Mouse (Mus musculus) brain, embryonic 18.5 days (tissue): ENCODE results near the gene Nmu.

ENCODE experiments used
- DNase-seq: peaks from one replicate; pipeline ENCODE4 v3.0.0-alpha.2; 2012; ENCODE audit warnings: low read depth, low spot score

Gene Nmu

DNA sequence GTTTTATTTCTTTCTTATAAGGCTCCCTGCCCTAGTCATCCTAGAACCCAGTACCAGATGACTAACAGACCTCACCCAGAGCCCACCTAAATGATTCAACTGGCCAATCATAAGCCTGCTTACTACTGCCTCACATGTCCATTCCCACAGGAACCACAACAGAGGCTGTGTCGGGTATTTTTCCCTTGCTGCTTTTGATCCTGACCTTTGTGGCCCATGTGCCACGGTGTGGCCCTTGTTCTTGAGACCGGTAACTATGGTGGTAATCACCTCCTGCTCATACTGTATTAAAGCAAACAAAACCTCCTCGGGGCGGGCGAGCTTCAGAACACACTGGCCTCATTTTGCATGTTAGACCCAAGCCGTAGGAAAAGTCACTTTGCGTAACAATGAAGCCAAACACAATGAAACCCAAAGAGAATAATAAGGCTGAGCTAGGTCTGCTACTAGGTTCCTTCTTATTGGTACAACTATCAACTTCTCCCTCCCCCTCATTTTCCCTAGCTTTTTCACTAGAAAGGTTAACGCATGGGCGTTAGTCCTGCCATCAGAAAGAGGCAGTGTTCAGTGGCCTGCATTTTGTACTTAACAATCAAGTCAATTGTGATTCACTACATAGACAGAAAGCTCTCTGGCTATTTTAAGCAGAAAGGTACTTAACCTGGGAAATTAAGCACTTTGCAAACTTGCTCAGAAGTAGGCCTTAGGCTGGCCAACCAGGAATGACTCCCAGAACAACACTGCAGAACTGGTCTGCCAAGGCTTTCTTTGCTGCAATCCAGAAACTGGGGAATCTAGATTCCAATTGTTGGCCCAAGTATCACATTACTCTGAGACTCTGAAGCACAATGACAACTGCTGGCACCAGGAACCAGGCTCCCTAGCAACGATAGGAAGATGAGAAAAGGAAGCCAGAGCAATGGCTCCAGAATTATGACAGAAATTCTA is 42.1 kb downstream of the Nmu start:
- no peak for DNase-seq

DNA sequence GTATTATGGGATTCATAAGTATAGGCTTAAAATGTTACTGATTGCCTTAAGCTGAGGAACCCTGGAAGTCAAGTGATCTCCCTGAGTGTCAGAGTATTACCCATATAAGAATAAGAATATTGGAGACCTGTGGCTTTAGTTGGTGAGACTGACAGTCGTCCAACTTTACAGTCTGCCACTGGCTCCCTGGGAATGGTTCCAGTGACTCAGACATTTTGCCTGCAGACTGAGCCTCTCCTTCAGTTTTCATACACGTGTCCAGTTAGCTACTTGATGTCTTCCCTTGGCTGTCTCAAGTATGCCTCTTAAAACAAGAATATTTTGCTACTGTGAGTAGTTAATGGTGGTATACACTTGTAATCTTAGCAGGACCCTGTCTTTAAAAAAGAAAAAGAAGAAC is 55.4 kb downstream of the Nmu start:
- DNase-seq = no peak

DNA sequence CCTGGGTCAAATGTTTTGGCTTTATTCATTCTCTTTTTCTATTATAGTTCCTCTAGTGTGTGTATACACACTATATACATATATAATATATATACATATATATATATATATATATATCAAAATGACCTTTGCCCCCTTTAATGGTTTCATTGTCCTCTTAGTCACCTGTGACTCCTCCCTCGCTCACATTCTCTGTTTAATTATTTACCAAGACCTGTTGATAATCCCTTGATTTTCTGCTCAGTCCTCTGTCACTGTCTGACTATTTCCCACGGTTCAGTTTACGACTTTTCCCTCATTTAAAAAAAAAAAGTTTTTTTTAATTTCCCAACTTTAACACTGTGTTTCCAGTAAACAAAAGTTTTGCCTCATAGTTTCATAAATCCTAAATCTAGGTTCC is 57.3 kb downstream of the Nmu start:
- no peak for DNase-seq

DNA sequence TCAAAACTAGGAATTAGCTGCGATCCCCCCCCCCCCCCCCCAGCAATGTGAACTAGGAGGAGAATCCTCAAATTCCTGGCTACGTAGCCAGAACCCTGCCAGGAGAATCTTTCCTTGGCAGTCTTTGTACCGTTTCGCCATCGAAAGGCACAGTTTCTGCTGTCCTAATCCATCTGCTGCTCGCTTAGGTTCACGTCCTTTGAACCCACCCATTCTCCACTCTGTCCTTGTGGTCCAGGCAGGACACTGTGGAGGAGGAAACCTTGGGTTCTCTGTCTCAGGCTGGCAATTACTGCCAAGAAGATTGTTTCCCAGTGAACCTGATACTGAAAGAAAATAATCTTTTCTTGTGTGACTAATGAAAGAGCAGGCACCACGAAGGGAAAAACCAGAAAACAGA is 58.0 kb downstream of the Nmu start:
- DNase-seq = no peak

DNA sequence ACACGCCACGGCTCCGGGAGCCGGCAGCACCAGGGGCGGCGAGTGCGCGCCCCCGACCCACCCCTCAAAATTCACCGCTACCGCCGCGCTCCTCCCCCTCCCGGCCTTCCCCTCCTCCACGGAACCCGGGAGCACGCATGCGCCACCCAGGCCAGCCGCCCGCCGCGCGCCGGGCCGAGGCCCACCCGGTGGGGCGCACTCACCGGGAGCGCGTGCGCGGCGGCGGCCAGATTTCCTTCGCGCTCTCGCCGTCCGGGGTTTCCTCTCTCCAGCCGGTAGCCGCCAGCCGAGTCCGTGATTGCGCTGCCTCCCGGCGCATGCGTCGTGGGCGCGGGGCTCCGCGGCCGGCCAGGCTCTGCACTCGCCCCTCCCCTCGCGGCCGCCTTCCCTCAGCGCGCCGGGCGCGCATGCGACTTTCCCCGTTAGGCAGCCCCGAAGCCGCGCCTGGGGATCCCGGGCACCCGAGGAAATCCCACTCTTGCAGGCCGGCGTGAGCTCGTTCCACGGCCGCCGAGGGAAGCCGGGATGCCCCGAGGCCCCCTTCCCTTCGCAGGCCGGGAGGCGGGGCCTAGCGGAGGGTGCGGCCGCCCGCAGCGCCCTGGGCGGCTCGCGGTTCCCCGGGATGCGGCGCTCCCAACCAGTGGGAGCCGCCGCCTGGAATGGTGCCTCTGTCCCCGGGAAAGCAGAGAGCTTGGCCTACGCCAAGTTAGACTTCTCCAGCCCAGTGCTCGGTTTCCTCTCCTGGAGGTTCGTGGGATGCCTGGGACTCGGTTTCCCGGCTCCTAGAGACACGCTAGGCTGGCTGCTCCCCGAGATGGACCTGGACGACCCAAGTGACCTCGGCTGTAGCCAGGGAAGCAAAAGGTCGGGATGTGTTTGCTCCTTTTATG is 58.9 kb downstream of the Nmu start, which contains the start of gene Clock:
Clock (minus strand) TSS at position 341 of the 890 bp plus-strand sequence.
- peak; percentile 79 for DNase-seq

DNA sequence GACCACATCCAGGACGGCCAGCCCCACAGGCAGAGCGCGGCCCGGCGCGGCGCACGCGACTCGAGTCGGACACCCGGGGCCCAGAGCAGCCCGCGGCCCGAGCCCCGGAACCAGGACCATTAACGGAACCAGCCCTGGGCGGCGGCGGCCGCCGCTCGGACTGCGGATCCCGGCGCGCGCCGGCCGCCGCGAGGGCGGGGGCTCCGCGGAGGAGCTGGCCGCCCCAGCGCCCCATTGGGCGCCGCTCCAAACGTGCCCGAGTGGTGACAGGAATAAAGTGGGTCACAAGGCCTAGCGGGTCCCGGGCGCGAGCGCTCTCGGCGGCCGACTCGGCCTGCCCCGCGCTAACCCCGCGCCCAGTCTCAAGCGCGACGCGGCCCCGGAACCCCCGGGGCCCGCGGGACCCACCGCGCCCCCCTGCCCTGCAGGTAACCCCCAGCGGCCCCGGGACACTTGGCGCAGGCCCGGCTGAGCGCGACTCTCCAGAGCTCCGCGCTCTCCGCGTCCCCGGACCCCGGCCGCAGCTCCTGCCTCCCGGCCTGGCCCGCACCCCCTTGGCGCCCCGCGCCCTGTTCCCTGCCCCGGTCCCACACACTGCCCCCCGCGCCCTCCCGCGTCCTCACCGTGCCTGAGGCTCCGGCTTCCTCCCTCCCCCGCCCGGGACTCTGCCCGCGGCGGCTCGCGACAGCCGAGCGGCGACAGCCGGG is 59.7 kb downstream of the Nmu start:
- DNase-seq = no peak

DNA sequence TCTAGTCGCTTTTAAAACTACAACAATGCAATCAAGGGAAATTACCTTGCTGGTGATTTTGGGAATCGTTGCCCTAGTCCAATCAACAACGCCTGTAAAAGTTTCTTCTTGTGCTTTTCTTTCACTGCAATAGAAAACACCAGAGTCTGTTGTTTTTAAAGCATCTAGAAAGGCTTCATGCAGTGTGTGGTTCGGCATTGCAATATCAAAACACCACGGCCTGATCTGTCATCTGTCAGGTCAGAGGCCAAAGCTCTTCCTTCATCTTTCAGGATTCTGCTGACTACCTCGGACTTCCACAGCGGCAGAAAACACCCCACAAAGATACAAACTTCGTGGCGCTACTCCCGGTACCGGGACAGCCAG is 60.2 kb downstream of the Nmu start:
- no peak for DNase-seq

DNA sequence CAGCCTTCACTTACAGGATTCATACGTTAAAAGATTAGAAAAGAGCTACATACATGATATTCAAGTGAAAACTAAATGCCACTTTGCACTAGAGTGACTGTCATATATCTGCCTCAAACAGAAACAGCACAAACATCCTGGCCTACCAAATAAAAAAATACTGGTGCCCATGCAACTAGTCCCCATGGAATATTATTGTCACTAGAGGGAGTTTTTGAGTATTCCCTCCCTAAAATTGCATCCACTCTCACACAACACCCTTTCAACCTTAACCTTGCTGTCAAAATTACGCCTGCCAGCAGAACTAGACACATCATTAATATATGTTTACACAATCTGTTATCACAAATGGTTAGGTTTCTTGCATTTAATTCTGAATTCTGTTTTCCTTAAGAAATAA is 61.6 kb downstream of the Nmu start:
- no peak for DNase-seq

DNA sequence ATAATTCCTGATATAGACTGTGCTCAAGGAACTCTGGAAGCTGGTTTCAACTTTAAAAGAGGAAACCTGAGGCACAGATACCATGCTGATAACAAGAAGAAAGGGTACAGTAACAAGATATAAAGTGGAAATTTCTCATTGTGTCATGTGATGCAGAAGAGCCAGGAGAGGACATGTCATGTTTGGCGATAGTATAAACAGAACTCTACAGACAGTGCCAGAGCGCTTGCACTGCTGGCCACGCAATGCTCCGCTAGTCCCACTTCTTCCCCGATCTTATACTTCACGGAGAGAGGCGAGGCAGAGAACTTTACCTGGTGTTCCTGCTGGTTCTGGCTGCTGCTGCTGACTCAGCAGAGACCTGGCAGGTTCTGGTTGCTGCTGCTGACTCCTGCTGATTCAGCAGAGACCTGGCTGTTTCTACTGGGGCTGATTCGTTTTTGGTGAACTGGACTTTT is 74.3 kb downstream of the Nmu start:
- DNase-seq = no peak

DNA sequence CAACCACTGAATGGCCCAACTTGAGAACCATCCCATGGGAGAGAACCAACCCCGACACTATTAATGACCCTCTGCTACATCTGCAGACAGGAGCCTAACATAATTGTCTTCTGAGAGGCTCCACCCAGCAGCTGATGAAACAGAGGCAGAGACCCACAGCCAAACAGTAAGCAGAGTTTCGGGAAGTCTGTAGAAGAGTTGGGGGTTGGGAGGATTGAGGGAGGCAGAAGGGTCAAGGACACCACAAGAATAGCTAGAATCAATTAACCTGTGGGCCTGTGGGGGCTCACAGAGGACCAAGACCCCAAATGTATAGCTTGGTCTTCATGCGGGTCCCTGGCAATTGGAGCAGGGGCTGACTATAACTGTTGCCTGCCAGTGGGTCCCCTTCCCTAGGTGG is 75.3 kb downstream of the Nmu start:
- DNase-seq = no peak

DNA sequence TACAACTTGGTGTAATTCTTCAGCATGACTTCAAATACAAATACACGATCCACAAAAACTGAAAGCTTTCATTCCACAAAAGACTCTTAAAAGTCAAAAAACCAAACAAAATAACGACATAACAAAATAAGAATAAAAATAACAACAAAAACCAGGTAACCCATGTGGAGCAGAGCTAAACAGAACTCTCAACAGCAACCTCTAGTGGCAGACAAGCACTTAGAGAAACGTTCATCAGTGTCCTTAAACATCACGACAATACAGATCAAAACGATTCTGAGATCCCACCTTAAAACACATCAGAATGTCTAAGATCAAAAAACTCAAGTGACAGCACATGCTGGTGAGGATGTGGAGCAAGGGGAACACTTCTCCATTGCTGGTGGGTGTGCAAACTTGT is 76.5 kb downstream of the Nmu start:
- DNase-seq = no peak

DNA sequence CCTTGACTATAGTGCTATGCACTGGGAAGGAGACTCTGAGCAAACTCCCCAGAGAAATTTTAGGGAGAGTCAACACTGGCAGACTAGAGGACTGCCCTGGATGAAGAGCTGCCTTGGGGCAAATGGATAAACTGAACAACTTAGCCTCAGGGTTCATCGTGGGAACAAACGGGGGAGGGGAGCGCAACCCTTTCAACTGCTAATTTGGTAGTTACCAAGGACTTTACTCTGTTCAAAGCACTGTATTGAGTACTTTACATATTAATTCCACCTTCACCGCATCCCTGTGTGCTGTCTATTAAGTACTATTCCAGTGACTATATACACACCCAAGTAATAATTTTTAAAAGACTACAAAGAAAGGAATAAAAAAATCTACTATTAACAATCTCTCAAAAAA is 77.9 kb downstream of the Nmu start:
- no peak for DNase-seq

DNA sequence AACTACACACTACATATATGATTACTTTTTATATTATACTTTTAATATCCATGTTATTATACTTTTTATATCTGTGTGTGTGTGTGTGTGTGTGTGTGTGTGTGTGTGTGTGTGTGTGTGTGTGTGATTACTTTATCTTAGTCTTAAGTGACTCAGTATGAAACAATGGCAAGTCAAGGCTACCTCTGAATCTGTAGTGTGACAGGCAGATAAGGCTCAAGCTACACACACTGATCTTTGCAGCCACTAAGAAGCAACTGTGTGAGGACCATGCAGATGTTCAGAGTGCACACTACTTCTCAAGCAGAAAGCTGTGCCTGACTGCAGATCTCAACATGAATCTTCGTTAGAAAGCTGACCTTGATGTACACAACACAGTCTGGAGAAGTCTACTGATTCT is 79.7 kb downstream of the Nmu start:
- DNase-seq = no peak
